Mouse (Mus musculus) embryonic facial prominence, embryonic 14.5 days (tissue): ENCODE measurements around the gene Mark2. TPM values are rescaled to one million over a fixed set of nuclear protein-coding genes. Genes with fewer than 3 reads are reported as not detected.

ENCODE experiments used
- ATAC-seq: fragments of 200-750 bp; cut with Nextera tagmentation; 2 replicates; pipeline ENCODE4 v1.8.0; 2017; ENCODE audit warnings: low read depth, moderate number of reproducible peaks, moderate TSS enrichment
- DNase-seq: peaks from one replicate; pipeline ENCODE4 v3.0.0-alpha.2; 2015; ENCODE audit warnings: low spot score
- H3K27ac ChIP-seq: fragments of 300-500 bp; sonication (generic); replicated peaks from 2 replicates; pipeline ENCODE4 v1.5.1; 2014; ENCODE audit warnings: low read depth, mild to moderate bottlenecking, low read length, moderate library complexity
- H3K27me3 ChIP-seq: fragments of 300-500 bp; sonication (generic); replicated peaks from 2 replicates; pipeline ENCODE4 v1.6.1; 2014; ENCODE audit warnings: low read length; ENCODE audit not compliant: control insufficient read depth, insufficient read depth
- H3K36me3 ChIP-seq: fragments of 300-500 bp; sonication (generic); 2 replicates; pipeline ENCODE4 v1.6.1; 2014; ENCODE audit warnings: low read length, mixed read lengths; ENCODE audit not compliant: control insufficient read depth, insufficient read depth
- H3K4me1 ChIP-seq: fragments of 300-500 bp; sonication (generic); 2 replicates; pipeline ENCODE4 v1.6.1; 2014; ENCODE audit warnings: antibody characterized with exemption, low read length; ENCODE audit not compliant: control insufficient read depth, insufficient read depth
- H3K4me2 ChIP-seq: fragments of 300-500 bp; sonication (generic); 2 replicates; pipeline ENCODE4 v1.6.1; 2014; ENCODE audit warnings: low read depth, mild to moderate bottlenecking, low read length, moderate library complexity, mixed read lengths
- H3K4me3 ChIP-seq: fragments of 300-500 bp; sonication (generic); 2 replicates; pipeline ENCODE4 v1.5.1; 2014; ENCODE audit warnings: low read depth, mild to moderate bottlenecking, low read length
- H3K9ac ChIP-seq: fragments of 300-500 bp; sonication (generic); 2 replicates; pipeline ENCODE4 v1.6.1; 2014; ENCODE audit warnings: low read depth, mild to moderate bottlenecking, low read length, moderate library complexity, mixed read lengths
- H3K9me3 ChIP-seq: fragments of 300-500 bp; sonication (generic); 2 replicates; pipeline ENCODE4 v1.6.1; 2016; ENCODE audit warnings: low read length; ENCODE audit not compliant: control insufficient read depth
- WGBS: fragments of 180-500 bp; shearing (Covaris S2); extraction: QIAGEN DNeasy Blood & Tissue Kit; methylation state at CpG from one replicate; pipeline ENCODE4 v1.1.7; 2014; 5-methylcytosine and 5-hydroxymethylcytosine counted together
- polyA plus RNA-seq: library from polyadenylated mRNA; unstranded; fragments of >200 nt; fragmentation: Nextera tagmentation; extraction: Ambion mirVana; gene quantifications from 2 replicates; pipeline ENCODE4 v1.2.1, GENCODE M21; 2014

Gene Mark2
- polyA plus RNA-seq, 1 experiment from 2014 or later: 42.1 TPM

- 0 out of 2 replicates have a peak, but pooled peaks cover 4% of the 10 kb centered on the region for H3K36me3 ChIP-seq
- no peak for ATAC-seq
- no peak overlapping the region for H3K9ac ChIP-seq
- no peaks in the 10 kb centered on the region for H3K9me3 ChIP-seq
- no peaks in the 10 kb centered on the region for H3K27me3 ChIP-seq
- H3K4me2 ChIP-seq: no peak overlapping the region
- H3K27ac ChIP-seq: no peak overlapping the region
- H3K4me1 ChIP-seq: peaks cover 16% of the 10 kb centered on the region
- DNase-seq: no peak
- 84% methylated on average over 4 of the region's 4 CpGs for WGBS
- H3K4me3 ChIP-seq: no peak overlapping the region
Measured at GRCm38 (mm10) chr19:7315587-7315984, 26.1 kb downstream of the Mark2 start.

- 72% methylated on average over 8 of the region's 8 CpGs for WGBS
- DNase-seq: peak; percentile 48
- H3K4me3 ChIP-seq: no peak overlapping the region
- peaks cover 21% of the 10 kb centered on the region for H3K4me1 ChIP-seq
- no peaks in the 10 kb centered on the region for H3K27me3 ChIP-seq
- H3K9me3 ChIP-seq: no peaks in the 10 kb centered on the region
- ATAC-seq: no peak
- 0 out of 2 replicates have a peak, but pooled peaks cover 4% of the 10 kb centered on the region for H3K36me3 ChIP-seq
- H3K4me2 ChIP-seq: no peak overlapping the region
- H3K27ac ChIP-seq: no peak overlapping the region
- H3K9ac ChIP-seq: no peak overlapping the region
Measured at GRCm38 (mm10) chr19:7314976-7315586, 26.6 kb downstream of the Mark2 start.

DNA sequence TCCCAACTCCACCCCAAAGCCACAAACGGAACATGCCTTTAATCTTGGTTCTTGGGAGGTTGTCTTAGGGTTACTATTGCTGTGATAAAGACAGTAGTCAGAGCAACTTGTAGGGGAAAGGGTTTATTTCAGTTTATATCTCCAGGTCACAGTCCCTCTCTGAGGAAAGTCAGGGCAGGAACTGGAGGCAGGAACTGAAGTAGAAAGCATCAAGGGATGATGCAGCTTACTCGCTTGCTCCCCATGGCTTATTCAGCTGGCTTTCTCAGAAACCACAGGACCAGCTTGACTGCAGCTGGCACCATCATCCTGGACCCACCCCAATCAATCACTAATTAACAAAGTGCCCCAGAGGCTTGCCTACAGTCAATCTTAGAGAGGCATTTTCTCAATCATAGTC, 28.0 kb downstream of the Mark2 start:
- Histone ChIP-seq H3K36me3 (no peaks in the 10 kb centered on the region), H3K27ac (no peak overlapping the region), H3K4me1 (peaks cover 30% of the 10 kb centered on the region), H3K9ac (no peak overlapping the region), H3K4me3 (no peak overlapping the region), H3K27me3 (no peaks in the 10 kb centered on the region), H3K9me3 (no peaks in the 10 kb centered on the region), H3K4me2 (no peak overlapping the region)
- WGBS: 84% methylated on average over 2 of the region's 2 CpGs
- no peak for ATAC-seq
- no peak for DNase-seq

DNA sequence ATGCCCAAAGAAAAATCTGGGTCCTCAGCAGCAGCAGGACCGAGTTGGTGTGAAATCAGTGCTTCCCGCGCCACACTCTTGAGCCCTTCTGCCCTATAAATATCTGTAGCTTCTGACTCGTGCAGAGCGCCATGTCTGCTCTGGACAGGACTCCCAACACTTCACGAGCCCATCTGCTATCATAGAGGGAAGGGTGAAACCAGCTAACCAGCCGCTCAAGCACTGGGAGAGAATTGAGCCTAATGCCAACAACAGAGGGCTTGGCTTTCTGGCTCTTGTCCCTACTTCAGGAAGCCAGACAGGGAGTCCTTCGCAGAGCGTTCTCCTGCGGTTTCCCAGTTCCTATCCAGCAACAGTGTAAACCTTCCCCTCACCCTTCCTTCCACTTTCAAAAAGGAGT, 30.4 kb downstream of the Mark2 start:
- Histone ChIP-seq H3K9ac (no peak overlapping the region), H3K36me3 (no peaks in the 10 kb centered on the region), H3K4me2 (0 out of 2 replicates have a peak overlapping the region, but pooled peaks have one; percentile 0), H3K4me1 (peaks cover 42% of the 10 kb centered on the region), H3K4me3 (no peak overlapping the region), H3K27me3 (no peaks in the 10 kb centered on the region), H3K9me3 (no peaks in the 10 kb centered on the region), H3K27ac (peak overlapping the region; percentile 77)
- no peak for DNase-seq
- WGBS: 46% methylated on average over 10 of the region's 10 CpGs
- ATAC-seq: no peak

- no peaks in the 10 kb centered on the region for H3K9me3 ChIP-seq
- H3K9ac ChIP-seq: peak overlapping the region; percentile 36
- no peaks in the 10 kb centered on the region for H3K36me3 ChIP-seq
- WGBS: 19% methylated on average over 5 of the region's 5 CpGs
- H3K27ac ChIP-seq: peak overlapping the region; percentile 77
- peak; percentile 82 for ATAC-seq
- no peaks in the 10 kb centered on the region for H3K27me3 ChIP-seq
- peak; percentile 89 for DNase-seq
- peaks cover 42% of the 10 kb centered on the region for H3K4me1 ChIP-seq
- H3K4me3 ChIP-seq: no peak overlapping the region
- no peak overlapping the region for H3K4me2 ChIP-seq
Measured at GRCm38 (mm10) chr19:7310704-7311103, 31.0 kb downstream of the Mark2 start.

GRCm38 (mm10) chr19:7309738-7310330, 31.8 kb downstream of the Mark2 start:
- Histone ChIP-seq H3K4me2 (no peak overlapping the region), H3K9ac (no peak overlapping the region), H3K27ac (peak overlapping the region; percentile 77), H3K9me3 (no peaks in the 10 kb centered on the region), H3K4me3 (no peak overlapping the region), H3K4me1 (peaks cover 42% of the 10 kb centered on the region), H3K27me3 (no peaks in the 10 kb centered on the region), H3K36me3 (no peaks in the 10 kb centered on the region)
- ATAC-seq: no peak
- DNase-seq: no peak
- WGBS: 59% methylated on average over 2 of the region's 2 CpGs

DNA sequence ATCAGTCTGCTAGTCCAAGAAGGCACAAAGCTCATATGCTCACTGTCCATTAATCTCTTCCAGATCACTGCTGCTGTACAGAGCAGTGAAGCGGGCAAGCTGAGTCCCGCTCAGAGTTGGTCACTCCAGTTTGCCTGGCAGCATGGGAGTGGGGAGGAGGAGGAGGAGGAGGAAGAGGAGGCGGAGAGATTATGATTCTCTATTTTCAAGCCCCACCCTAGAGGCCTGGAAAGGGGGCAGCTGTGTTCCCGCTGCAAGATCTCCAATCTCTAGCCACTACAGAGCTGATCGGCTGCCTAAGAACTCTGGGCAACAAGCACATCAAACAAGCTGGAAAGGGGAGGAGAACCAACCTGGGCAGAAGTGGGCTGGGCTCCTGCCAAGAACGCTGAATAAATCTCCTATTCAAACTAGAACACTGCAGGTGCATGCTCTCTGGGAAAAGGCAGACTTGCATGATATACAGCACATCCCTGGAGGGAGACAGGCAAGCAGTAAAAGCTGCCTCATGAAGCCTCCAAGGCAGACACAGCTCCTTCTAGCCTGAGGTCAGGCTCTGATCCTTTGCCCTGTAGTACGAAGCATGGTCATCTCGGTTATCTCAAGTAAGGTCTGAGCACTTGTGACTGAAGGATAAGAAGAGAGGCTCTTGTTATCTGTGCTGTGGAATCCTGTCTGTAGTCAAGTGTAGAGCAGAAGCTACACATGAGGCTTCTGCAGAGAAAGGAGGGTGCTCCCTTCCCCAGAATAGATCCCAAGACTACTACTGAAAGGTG, 33.5 kb downstream of the Mark2 start:
- H3K4me2 ChIP-seq: no peak overlapping the region; the same call in 1 of the 2 replicates
- ATAC-seq: peak; percentile 71

DNA sequence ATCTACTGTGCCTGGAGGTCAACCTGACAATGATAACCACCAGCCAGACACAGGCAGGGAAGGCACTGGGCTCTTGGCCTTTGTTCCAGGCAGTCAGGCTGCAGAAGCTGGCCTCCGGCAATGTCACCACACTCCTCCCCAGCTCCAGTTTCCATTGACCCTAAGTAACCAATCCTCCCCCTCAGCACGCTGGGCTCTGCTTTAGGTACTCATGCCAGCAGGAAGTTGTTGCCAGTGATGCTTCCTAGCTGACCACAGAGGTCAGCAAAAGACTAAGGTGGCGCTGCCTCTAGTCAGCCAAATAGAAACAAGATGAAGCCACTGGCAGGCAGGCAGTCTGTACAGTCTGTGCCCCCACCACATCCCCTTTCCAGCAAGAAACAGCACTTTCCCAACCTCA, 34.7 kb downstream of the Mark2 start:
- H3K4me2 ChIP-seq: no peak overlapping the region
- no peaks in the 10 kb centered on the region for H3K9me3 ChIP-seq
- no peaks in the 10 kb centered on the region for H3K36me3 ChIP-seq
- no peaks in the 10 kb centered on the region for H3K27me3 ChIP-seq
- peak overlapping the region; percentile 22; the same call in 1 of the 2 replicates for H3K27ac ChIP-seq
- ATAC-seq (no peak), DNase-seq (no peak)
- no peak overlapping the region for H3K9ac ChIP-seq
- no peak overlapping the region for H3K4me3 ChIP-seq
- WGBS: 51% methylated on average over 3 of the region's 3 CpGs
- H3K4me1 ChIP-seq: peaks cover 40% of the 10 kb centered on the region

More for the DNA sequence above, 33.5 kb downstream of the Mark2 start:
- Histone ChIP-seq H3K4me1 (peaks cover 42% of the 10 kb centered on the region), H3K27me3 (no peaks in the 10 kb centered on the region), H3K27ac (peak overlapping the region; percentile 22), H3K9ac (no peak overlapping the region), H3K36me3 (no peaks in the 10 kb centered on the region), H3K4me3 (no peak overlapping the region), H3K9me3 (no peaks in the 10 kb centered on the region)
- DNase-seq: peak; percentile 89
- whole genome bisulfite sequencing: 53% methylated on average over 8 of the region's 8 CpGs
